17 mouse cellular contexts compared by ENCODE assay signal in genomic region chrX:53179801-53180200, GRCm38 (mm10).
"Had no signal": no experiment of that assay in that cellular context is flagged by ENCODE, and none has a peak within 500 bp of the region (broad histone marks: within the 10 kb centered on the region; RNA-seq: fewer than 3 reads in every experiment).

No protein-coding gene starts in this region.

- H3K27ac ChIP-seq: kidney, postnatal 0 days; layer of hippocampus, adult 2 months; liver, embryonic 12.5 days; liver, embryonic 15.5 days; lung, embryonic 15.5 days; midbrain, embryonic 10.5 days; midbrain, embryonic 13.5 days had no signal

- H3K9me3 ChIP-seq: liver, embryonic 12.5 days; liver, embryonic 15.5 days; lung, embryonic 15.5 days; megakaryocyte, embryonic 14.5 days; midbrain, embryonic 10.5 days; midbrain, embryonic 13.5 days had no signal

- H3K9ac ChIP-seq: liver, embryonic 12.5 days; liver, embryonic 15.5 days; lung, embryonic 15.5 days; midbrain, embryonic 13.5 days had no signal

- H3K36me3 ChIP-seq: liver, embryonic 12.5 days; liver, embryonic 15.5 days; lung, embryonic 15.5 days; midbrain, embryonic 10.5 days; midbrain, embryonic 13.5 days had no signal

- H3K4me3 ChIP-seq: layer of hippocampus, adult 2 months; liver, embryonic 12.5 days; liver, embryonic 15.5 days; lung, embryonic 15.5 days; megakaryocyte, embryonic 14.5 days; midbrain, embryonic 10.5 days; midbrain, embryonic 13.5 days had no signal

- H3K27me3 ChIP-seq: liver, embryonic 12.5 days; liver, embryonic 15.5 days; lung, embryonic 15.5 days; midbrain, embryonic 13.5 days had no signal

- ATAC-seq: liver, embryonic 12.5 days; midbrain, embryonic 13.5 days; midbrain, embryonic 16.5 days had no signal

- DNase-seq: kidney, postnatal 25 days; layer of hippocampus, adult 9-11 months; liver; lung, adult 18-20 months; lung, postnatal 10 days; lung, postnatal 36 days; thymus, adult 18-20 months; thymus, postnatal 36 days had no signal

- H3K4me2 ChIP-seq: liver, embryonic 12.5 days; liver, embryonic 15.5 days; lung, embryonic 15.5 days; midbrain, embryonic 13.5 days had no signal

- H3K4me1 ChIP-seq: liver, embryonic 12.5 days; liver, embryonic 15.5 days; lung, embryonic 15.5 days; megakaryocyte, embryonic 14.5 days; midbrain, embryonic 10.5 days; midbrain, embryonic 13.5 days had no signal
